Mouse (Mus musculus) telencephalon, adult 2 months (tissue): ENCODE results near the gene Def8.

Experiments
- DNase-seq: peaks from one replicate; pipeline ENCODE4 v3.0.0-alpha.2; 2011; ENCODE audit warnings: low read depth, low spot score

The Def8 gene

DNA sequence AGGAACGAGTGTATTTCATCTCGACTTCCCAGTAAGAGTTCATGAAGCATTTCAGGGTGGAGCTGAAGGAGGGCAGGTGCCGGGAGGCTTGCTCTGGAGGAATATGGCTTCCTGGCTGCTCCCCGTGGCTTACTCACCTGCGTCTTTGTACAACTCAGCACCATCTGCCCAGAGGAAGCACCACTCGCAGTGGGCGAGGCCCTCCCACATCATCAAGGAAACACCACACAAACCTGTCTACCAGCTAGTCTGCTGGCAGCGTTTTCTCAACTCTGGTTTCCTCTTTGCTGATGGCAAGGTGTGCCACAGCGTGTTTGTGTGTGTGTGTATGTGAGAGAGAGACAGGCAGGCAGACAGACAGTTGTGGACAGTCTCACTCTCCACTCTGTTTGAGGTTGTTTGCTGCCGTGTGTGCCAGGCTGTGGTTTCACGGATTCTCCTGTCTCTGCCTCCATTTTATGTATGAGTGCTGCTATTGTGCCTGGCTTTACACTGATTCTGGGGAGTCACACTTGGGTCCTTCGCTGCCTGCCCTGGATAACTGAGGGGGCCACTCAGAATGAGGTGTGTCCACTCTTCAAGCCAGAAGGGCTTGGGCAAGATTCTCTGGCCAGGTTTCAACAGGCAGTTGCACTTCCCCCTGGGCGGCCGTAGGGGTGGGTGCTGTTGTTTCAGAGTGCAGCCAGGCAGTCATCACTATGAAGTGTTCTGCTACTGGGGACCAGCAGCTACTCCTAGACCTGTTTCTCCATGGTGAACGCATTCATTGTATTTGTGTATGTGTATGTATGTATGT, 68.2 kb downstream of the Def8 start:
- DNase-seq = no peak

DNA sequence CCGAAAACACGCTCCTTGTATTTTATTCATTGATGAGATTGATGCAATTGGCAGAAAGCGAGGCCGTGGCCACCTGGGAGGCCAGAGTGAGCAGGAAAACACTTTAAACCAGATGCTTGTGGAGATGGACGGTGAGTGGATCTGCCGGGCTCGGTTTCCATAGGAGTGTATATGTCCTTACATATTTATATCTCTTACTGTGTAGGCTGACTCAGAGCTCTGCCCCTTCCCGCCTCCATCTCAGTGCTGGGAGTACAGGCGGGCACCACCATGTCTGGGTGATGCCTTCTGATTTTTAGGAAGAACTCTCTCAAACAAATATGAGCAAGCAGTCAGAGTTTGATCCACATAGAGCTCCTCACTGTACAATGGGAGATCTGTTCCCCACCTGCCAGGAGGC, 69.6 kb downstream of the Def8 start:
- DNase-seq = no peak

- no peak for DNase-seq
Measured at GRCm38 (mm10) chr8:123497699-123498098, 74.4 kb downstream of the Def8 start.

DNA sequence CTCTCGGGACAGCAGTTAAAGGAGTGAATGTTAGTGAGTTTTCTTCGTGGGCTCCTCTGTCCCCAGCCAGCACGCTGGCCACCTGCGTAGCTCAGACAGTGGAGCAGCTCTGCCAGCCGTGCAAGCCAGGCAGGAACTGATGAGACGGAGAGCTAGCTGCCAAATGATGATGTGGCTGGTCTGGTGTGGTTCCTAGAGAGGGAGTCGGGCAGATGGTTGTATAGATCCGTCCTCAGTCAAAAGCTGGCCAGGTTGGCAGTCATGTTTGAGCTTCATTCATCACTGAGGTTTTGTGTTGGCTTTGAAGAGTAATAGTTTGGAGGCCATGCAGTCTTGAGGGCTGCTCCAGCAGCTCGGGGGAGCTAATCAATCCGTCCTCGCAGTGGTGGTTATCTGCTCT, 75.6 kb downstream of the Def8 start:
- DNase-seq = no peak

DNA sequence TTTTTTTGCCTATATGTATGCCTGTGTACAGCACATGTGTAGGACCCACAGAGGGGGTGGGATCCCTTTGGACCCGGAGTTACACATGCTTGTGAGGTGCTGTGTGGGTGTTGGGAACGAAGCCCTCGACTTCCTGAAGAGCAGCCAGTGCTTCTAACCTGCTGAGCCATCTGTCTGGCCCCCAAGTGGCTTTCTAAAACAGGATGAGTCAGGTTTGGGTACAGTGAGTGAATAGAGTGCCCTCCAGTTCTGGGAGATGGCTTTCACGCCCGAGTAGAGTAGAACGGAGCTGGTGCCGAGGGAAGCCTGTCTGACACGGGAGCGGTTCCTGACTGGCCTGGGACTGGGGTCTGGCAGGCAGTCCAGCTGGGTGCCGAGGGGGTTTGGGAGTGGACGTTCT, 76.2 kb downstream of the Def8 start:
- DNase-seq = no peak

- DNase-seq = no peak
Measured at GRCm38 (mm10) chr8:123502192-123502591, 78.9 kb downstream of the Def8 start.

GRCm38 (mm10) chr8:123503801-123504467, 80.6 kb downstream of the Def8 start:
- no peak for DNase-seq

GRCm38 (mm10) chr8:123504591-123505195, 81.4 kb downstream of the Def8 start:
- DNase-seq = no peak

GRCm38 (mm10) chr8:123505267-123505666, 81.9 kb downstream of the Def8 start:
- DNase-seq = no peak

DNA sequence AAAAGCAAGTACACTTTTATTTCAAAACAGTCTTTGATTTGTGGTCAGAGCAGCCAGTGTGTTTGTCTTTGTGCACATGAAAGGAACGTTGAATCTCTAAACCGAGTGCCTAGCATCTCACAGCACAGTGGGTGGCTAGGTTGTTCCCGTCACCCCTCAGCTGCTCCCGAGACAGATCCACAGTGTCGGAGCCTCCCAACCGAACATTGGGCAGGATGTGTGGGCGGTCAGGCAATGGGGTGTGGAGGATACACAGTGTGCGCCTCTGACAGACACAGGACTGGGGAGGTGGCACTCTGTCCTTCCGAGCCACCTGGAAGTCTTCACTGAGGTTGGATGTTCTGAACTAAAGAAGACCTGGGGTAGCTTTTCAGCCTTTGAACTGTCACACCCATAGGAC, 82.4 kb downstream of the Def8 start:
- DNase-seq = no peak

DNA sequence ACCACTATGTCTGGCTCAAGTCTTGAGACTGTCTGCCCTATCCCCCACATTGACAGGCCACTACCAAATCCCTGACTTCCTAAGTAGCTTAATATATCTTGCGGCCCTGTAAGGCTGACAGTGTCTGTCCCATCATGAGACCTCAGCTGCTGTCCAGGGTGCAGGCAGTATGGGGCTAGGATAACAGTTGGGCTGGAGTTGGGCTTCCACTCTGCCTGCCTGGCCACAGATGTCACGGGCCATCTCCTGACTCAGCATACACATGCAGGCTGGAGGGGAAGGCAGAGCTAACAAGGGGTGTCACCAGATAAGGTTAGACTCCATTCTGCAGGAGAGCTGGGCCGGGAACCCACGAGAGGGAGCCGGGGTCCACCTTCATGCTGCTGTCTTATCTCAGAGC, 83.8 kb downstream of the Def8 start:
- DNase-seq = no peak

DNA sequence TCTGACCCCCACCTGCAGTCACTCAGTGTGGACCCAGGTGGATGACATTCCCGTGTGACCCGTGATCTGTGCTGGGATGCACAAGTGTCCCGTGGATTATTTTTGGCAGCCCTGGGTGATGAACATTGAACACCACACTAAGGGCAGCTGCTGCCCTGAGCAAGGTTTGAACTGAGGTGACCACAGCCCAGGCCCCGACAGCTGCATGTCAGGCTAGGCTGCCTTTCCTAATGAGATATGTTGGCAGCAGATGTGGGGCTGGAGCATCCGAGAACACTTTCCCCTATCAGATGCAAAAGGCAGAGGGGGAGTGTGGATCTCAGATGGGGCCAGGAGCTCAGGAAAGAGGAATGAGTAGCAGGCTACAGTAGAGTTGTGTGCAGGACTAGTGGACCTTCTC, 87.5 kb downstream of the Def8 start:
- DNase-seq = no peak
